Mouse (Mus musculus): ENCODE measurements at regions not wholly inside any gene's neighbourhood (a gene's known extent, or its start where the extent isn't known, plus 50 kb on each side); places are given as distances from the start of the nearest gene placed in this dataset.

GRCm38 (mm10) chr12:33675508-33675907 is 246.1 kb downstream of the Twistnb start:
- DNase-seq (ENCODE audit: low spot score in 2 of 2): no peak
- intact Hi-C loops (cut with DNase I): no loop called here

DNA sequence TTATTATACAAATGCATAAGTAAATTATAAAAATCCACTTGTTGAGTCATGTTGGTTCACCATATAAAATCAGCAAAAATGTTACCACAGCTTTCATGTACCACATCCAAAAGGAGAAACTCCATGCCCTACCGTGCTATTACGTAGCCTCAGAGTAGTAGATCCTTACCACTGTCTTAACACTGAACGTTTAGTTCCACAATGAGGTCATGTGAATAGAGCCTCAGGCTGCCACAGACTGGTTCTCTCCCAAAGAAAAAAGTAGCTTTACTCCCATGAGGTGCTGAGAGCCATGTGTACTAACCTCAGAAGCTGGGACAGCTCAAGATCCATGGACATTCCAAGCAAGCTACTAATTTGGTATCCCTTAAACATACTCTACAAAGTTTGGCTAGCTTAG is 235.4 kb upstream of the Ferd3l start:
- DNase-seq (ENCODE audit: low spot score in 2 of 2): no peak
- intact Hi-C loops (cut with DNase I): no loop called here

DNA sequence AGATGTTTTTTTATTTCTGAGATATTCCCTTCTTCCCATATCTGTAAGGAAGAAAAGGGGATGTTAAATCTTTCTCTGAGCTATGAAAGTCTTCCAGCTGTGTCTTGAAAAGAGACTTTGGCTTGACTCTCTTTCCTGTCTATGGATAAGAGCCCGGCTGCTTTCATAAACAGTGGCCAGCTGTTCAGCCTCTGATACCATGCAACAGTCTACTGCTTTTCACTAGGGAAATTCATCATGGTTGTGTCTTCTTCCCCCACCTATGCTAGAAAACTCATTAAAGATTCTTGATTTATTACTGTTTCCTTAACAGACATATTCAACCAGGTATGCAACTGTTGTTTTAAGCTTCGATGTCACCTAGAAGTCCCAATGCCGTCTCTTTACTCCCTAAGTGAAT is 213.8 kb upstream of the Ferd3l start:
- DNase-seq (ENCODE audit: low spot score in 2 of 2): no peak
- intact Hi-C loops (cut with DNase I): no loop called here

GRCm38 (mm10) chr12:33715997-33716396 is 212.2 kb upstream of the Ferd3l start:
- intact Hi-C loops (cut with DNase I): no loop called here
- no peak for DNase-seq (ENCODE audit: low spot score in 2 of 2)

DNA sequence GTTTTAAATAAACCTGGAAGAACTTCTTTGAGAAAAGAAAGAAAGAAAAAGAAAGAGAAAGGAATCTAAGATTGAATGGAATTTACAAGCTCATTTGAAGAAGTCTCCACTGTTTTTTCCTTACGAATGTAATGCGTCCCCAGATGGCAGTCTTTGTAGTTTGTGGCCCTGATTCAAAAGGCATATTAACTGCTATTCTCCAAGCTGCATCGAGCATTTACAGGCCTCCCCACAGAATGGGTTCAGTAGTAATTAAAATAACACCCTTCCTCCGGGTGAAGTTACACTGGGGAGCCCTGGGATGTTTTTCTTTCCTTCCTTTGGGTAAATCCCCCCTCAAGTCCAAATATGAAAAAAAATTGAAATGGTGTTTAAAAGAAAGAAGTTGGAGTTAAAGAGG is 211.2 kb upstream of the Ferd3l start:
- intact Hi-C loops (cut with DNase I): no loop called here
- no peak for DNase-seq (ENCODE audit: low spot score in 2 of 2)

DNA sequence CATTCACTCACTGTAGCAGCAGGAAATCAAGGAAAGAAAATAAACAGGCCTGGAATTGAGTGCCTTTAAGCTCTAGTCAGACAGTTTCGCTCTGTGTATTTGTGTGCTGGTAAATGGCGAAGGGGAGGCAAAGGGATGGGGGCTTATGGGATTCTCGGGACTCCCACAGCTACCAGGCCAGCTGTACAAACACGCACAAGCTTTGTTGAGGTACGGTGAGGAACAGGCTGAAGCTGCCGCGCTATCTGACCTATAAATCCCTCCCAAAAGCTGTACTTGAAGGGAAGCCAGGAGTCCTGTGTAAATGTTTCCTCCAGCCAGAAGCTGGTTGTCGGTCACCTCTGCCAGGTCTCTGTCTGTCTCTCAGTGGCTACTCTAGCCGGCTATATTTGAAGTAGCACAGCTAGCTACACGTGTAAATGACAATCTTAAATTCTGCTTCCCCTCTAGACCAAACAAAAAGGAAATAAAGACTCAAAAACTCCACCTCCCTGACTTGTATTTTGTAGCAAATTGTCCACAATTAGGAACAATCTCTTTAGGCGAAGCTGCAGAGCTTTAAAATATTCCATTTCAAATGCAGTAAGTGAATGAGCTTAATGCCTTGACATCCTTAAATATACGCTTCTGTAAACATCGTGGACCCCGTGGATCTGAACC is 210.5 kb upstream of the Ferd3l start:
- intact Hi-C loops (cut with DNase I): no loop called here
- DNase-seq (ENCODE audit: low spot score in 2 of 2): peak; percentile 1 to 4

DNA sequence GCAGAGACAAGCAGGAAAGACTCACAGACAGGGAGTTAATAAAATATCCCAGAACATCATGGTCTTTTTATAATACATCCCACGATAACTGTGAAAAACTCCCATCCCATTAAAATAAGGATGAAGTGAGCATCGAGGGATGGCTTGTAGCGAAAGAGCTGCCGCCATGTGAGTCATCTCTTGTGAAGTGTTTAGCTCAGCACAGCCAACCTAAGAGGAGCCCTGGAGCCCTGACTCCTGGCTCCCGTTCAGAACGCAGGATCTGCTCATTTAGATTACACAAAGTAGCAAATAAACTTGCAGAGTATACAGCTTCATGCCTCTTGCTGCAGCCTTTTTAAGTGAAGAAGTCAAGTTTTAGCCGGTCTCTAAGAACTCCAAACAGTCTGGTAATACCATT is 209.2 kb upstream of the Ferd3l start:
- DNase-seq (ENCODE audit: low spot score in 2 of 2): no peak
- intact Hi-C loops (cut with DNase I): no loop called here

- intact Hi-C loops (cut with DNase I): no loop called here
- DNase-seq (ENCODE audit: low spot score in 2 of 2): no peak
Observed at GRCm38 (mm10) chr12:33731937-33732336, 196.3 kb upstream of the Ferd3l start.

- intact Hi-C loops (cut with DNase I): no loop called here
- DNase-seq (ENCODE audit: low spot score in 2 of 2): no peak
Observed at GRCm38 (mm10) chr12:33775563-33776468, 152.4 kb upstream of the Ferd3l start.

- no peak for DNase-seq (ENCODE audit: low spot score in 2 of 2)
- intact Hi-C loops (cut with DNase I): no loop called here
Observed at GRCm38 (mm10) chr12:33778477-33778876, 149.7 kb upstream of the Ferd3l start.

GRCm38 (mm10) chr12:33779898-33780297 is 148.3 kb upstream of the Ferd3l start:
- no peak for DNase-seq (ENCODE audit: low spot score in 2 of 2)
- intact Hi-C loops (cut with DNase I): no loop called here

DNA sequence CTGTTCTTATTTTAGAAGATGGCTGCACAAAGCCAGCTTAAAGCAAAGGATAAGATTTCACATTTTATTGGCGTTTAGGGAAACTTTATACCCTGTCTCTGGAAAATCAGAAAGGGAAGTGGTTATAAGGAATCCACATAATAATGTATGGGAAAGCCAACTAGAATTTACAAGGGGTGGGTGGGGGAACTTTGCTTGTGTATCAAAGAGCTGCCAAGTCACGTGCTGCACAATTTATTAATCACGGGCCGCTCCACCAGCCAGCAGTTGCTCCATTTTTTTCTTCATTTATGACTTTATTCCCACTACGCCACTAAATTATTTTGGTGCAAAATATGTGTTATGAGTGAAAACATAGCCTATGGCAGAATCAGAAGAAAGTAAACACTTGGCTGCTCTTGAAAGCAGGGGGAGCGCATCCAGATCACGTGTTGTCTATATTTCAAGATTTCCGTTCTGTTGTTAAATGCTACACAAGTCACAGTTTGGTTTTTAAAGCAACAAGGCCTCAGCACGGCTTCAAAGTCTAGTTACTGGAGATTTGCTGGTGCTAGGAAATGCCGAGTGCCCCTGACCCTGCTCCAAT is 123.9 kb upstream of the Ferd3l start:
- intact Hi-C loops (cut with DNase I): no loop called here
- no peak for DNase-seq (ENCODE audit: low spot score in 2 of 2)

- intact Hi-C loops (cut with DNase I): no loop called here
- DNase-seq (ENCODE audit: low spot score in 2 of 2): no peak
Observed at GRCm38 (mm10) chr12:33825571-33825970, 102.7 kb upstream of the Ferd3l start.

- no peak for DNase-seq (ENCODE audit: low spot score in 2 of 2)
- intact Hi-C loops (cut with DNase I): no loop called here
Observed at GRCm38 (mm10) chr12:33849088-33849487, 79.1 kb upstream of the Ferd3l start.

DNA sequence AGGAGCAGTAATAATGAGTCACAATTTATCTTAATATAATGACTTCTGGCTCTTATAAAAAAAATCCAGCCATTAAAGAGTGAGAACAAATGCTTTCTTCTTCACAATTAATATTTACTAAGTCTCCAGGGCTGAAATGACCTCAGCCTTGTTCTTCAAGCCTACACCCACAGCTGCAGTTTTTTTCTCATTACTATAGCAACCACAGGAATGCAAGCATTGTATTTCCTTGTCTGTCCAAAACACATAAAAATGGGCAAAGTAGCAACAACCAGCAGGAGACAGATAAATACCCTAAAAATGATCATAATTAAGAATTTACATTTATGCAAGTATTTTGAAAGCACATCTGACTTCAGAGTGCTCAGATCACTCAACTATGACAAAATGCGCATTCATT is 76.5 kb upstream of the Ferd3l start:
- intact Hi-C loops (cut with DNase I): no loop called here
- no peak for DNase-seq (ENCODE audit: low spot score in 2 of 2)
